Mouse (Mus musculus) retina, embryonic 14.5 days (tissue): Measurements from ENCODE around the gene Dab1.

Source experiments
- DNase-seq: peaks from one replicate; pipeline ENCODE4 v3.0.0-alpha.2; 2015; ENCODE audit warnings: low spot score

The Dab1 gene

GRCm38 (mm10) chr4:103619321-103619945, at the start of gene Dab1:
Gene Dab1, plus strand, starts transcription at chr4:103619359.
- DNase-seq, result peak; percentile 33

GRCm38 (mm10) chr4:103571721-103572352, 47.3 kb upstream of the Dab1 start:
- peak; percentile 79 for DNase-seq

- DNase-seq, result no peak
Observed at GRCm38 (mm10) chr4:103575556-103575955, 43.6 kb upstream of the Dab1 start.

GRCm38 (mm10) chr4:103576305-103576704, 42.9 kb upstream of the Dab1 start:
- no peak for DNase-seq

- DNase-seq, result no peak
Observed at GRCm38 (mm10) chr4:103577111-103577815, 41.9 kb upstream of the Dab1 start.

GRCm38 (mm10) chr4:103577821-103578220, 41.3 kb upstream of the Dab1 start:
- no peak for DNase-seq

GRCm38 (mm10) chr4:103580021-103580420, 39.1 kb upstream of the Dab1 start:
- DNase-seq, result no peak

GRCm38 (mm10) chr4:103615011-103615410, 4.1 kb upstream of the Dab1 start:
- DNase-seq, result no peak

GRCm38 (mm10) chr4:103619946-103620371, 800 bp downstream of the Dab1 start:
- DNase-seq, result peak; percentile 35

- no peak for DNase-seq
Observed at GRCm38 (mm10) chr4:103620590-103621155, 1.5 kb downstream of the Dab1 start.

GRCm38 (mm10) chr4:103621586-103621985, 2.4 kb downstream of the Dab1 start:
- no peak for DNase-seq

- DNase-seq, result no peak
Observed at GRCm38 (mm10) chr4:103630177-103630576, 11.0 kb downstream of the Dab1 start.

- no peak for DNase-seq
Observed at GRCm38 (mm10) chr4:103636168-103636776, 17.1 kb downstream of the Dab1 start.

- no peak for DNase-seq
Observed at GRCm38 (mm10) chr4:103648209-103648896, 29.2 kb downstream of the Dab1 start.

- no peak for DNase-seq
Observed at GRCm38 (mm10) chr4:103655740-103656139, 36.6 kb downstream of the Dab1 start.

- no peak for DNase-seq
Observed at GRCm38 (mm10) chr4:103661386-103661785, 42.2 kb downstream of the Dab1 start.

- no peak for DNase-seq
Observed at GRCm38 (mm10) chr4:103667438-103667837, 48.3 kb downstream of the Dab1 start.

- DNase-seq, result no peak
Observed at GRCm38 (mm10) chr4:103677195-103677594, 58.0 kb downstream of the Dab1 start.

GRCm38 (mm10) chr4:103678501-103678900, 59.3 kb downstream of the Dab1 start:
- DNase-seq, result no peak

- DNase-seq, result no peak
Observed at GRCm38 (mm10) chr4:103685136-103685535, 66.0 kb downstream of the Dab1 start.

- DNase-seq, result no peak
Observed at GRCm38 (mm10) chr4:103691717-103692116, 72.6 kb downstream of the Dab1 start.

GRCm38 (mm10) chr4:103699755-103700154, 80.6 kb downstream of the Dab1 start:
- DNase-seq, result no peak
